Mouse (Mus musculus) regulatory T cell (primary cell): ENCODE results near the gene Cend1.

ENCODE experiments used
- in situ Hi-C: fragments of 300-600 bp; cut with MboI, MseI; formaldehyde crosslinking; loops from one replicate; pipeline ENCODE4 v1.15.1; 2025; ENCODE audit warnings: high pct_unique_total_duplicates

The Cend1 gene

DNA sequence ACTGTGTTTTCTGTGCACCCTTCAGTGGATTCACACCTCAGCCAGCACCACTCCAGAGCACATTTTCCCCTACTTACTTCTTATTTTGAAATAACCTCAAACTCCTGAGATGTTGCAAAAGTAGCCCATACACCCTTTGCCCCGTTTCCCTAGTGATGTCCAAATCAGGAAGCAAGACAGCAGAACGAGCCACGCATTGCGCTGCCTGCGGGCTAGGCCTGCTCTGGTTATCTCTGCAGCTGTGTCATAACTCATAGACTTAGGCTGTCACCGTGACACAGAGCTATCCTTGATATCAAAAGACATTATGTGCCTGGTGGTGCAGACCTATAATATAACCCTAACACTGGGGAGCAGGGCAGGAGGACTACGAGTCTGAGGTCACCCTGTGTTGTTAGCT, 35.1 kb downstream of the Cend1 start:
- in situ Hi-C loops, result no loop called here

DNA sequence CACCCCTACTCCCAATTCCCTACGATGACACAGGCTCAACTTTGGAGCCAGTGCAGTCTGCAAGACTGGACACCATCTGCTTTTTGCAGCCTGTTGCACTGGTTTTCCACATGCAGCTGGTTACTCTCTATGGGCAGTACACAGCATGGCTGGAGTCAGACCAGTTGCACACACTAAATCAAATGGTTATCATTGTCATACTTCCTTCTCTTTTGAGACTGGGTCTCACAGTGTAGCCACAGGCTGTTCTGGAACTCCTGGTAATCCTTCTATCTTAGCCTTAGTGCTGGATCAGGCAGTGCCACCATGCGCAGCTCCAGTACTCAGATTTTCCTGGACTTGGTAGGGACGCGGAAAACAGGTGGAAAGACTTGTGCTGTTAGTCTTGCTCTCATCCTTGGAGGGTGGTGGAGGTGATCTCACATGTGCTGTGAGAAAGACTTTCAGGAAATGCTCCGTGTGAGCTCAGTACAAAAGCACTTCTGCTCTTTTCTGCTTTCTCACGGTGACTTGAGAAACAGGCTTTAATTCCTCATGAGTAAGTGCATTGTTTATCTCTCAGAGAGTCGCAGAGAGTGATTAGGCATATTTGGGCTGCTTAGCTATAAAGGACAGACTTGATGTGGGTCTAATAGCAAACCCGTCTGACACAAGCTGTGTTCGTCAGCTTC, 36.6 kb downstream of the Cend1 start:
- in situ Hi-C loops, result no loop called here

DNA sequence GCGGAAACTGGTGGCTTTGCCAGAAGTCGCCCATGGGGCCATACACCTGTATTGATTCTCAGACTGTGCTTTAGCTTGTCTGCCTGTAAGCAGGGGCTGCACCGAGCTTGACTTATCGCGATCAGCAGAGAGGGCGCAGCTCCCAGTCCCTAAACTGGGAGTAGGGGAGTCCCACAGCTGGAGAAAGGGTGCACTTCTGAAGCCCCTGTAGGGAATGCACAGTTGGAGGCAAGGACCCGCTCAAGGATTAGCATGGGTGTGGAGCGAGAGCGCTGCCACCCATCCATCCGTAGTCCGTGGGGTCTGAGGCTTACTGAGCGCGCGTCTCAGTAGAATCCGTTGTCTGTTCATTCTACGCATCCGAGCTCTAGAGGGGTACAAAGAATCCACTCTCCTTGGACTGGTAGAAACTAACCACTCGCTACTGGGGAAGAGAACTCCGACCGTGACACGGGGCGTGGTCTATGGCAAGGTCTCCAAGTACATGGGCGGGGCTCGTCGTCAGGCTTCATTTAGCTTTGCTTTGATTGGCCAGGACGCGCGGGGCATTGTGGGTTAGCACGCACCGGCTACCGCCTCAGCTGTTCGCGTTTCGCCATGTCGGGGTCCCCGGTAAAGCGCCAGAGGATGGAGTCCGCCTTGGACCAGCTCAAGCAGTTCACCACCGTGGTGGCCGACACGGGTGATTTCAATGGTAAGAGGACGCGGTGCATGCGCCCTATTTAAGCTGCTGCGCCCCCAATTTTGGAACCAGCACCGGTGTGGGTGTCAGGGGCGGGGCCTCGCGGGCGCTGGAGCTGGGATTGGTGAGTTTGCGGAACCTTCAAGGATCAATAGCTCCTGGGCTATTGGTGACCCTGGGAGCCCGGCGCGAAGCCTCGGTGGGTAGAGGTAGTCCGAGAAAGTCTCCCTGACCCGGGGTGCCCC, 37.4 kb downstream of the Cend1 start, which contains the start of gene Taldo1:
TSS of gene Taldo1 (plus strand) at position 575 of the 927 bp plus-strand sequence.
- in situ Hi-C loops, result no loop called here

DNA sequence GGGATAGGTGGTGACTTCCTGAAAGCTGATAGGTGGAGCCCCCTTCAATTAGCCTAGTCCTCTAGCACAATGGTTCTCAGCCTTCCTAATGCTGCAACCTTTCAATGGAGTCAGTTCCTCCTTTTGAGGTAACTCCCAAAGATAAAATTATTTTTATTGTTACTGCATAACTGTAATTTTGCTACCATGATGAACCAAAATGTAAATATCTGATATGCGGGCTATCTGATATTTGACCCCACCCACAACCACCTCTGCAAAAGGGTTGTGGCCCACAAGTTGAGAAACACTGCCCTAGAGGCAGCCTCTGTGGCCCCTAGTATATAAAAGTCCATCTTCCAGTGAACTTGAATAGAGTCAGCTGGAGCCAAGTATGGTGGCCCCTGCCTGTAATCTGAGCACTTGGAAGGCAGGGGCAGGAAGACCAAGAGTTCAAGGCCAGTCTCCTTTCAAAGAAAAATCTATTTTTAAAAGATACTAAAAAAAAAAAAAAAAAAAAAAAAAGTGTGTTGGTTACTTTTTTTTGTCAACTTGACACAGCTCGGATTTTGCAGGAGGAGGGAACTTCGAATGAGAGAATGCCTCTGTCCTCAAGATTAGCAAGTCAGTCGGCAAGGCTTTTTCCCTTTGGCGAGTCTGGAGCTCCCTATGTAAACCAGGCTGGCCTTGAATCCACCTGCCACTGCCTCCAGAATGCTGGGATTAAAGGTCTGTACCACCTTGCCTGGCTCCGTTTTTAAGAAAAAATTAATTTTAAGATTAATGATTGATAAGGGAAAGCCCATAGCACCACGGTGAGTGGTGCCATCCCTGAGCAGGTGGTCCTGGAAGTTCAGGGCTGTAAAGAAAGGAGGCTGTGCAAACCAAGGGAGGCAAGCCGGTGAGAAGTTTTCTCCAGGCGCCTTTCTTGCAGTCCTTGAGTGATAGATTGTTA, 38.7 kb downstream of the Cend1 start:
- in situ Hi-C loops, result no loop called here

DNA sequence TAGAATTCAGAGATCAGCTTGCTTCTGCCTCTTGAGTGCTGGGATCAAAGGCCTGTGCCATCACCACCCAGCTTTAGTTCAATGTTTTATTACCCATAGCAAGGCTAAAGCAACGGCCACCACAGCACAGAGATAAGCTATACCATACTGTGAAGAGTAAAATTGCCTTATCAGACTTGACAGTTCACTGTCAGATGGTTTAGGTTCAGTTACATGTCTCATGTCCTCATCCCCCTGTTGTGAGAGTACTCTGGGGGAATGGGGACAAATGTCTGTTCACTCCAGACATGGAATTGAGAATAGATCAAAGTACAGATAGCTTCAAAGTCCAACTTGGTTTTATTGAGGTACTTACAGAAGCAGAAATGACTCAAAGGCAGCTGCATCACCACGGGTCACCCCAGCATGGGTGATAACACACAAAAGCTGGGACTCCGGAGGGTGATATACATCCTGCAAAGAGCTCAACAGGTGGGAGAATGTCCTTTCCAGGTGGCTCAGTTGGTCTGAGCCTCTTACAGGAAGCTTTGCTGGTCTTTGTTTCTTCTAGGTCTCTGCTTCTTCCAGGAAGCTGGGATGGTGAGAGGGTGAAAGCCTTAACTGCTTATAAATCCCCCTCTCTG, 40.7 kb downstream of the Cend1 start:
- in situ Hi-C loops, result loop anchor here (5.0 kb wide), 1 partner anchor 51 kb away; the partner anchor contains the start of gene Eps8l2

DNA sequence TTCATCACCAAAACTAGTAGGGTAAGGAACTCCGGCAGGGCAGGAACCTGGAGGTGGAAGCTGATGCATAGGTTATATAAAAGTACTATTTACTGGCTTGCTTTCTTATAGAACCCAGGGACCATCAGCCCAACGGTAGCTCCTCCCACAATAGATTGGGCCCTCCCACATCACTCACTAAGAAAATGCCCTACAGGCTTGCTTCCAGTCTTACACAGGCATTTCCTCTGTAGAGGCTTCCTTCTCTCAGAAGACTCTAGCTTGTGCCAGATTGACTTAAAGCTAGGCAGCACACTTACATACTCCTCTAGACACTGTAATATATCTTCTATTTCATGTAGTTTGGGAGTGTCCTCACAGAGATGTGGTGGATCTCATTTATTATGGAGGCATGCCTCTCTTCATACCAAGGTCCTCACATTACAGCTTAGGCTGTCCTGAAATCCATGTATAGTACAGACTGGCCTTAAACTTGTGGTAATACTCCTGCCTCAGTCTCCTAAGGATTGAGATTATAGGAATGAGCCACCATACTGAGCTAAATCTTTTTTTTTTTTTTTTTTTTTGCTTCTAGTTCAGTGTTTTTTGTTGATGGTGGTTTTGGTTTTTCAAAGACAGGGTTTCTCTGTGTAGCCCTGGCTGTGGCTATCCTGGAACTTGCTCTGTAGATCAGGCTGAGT, 41.3 kb downstream of the Cend1 start:
- in situ Hi-C loops, result loop anchor here (5.0 kb wide), 1 partner anchor 51 kb away; the partner anchor contains the start of gene Eps8l2

DNA sequence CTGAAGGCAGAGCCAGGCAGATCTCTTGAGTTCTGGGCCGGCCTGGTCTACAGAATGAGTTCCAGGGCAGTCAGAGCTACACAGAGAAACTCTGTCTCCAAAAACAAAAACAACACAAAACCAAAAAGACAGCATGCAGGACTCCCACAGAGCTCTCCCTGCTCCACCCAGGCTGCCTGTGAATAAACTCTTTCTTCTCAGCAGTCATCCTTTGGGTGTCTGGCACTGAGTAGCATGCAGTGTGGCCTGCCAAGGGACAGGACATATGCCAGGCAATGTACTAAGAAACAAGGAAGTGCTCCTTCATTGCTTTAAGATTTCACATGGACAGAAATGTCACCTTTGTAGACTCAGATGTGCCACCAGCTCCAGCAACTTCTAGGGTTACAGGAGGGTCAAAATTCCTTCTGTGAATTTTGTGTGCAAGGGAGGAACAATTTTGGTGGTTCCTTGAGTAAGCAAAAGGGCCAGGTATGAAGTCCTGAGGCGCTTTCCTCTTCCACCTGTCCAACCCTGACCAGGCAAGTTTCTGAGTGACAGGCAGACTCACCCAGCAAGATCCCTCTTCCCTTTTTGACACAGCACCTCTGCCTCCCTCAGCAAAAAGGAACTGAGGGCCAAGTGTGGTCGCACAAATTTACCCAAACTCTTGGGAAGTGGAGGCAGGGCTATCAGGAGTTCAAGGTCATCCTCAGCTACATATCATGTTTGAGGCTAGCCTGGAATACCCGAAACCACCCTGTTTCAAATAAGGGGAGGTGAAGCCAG, 48.0 kb downstream of the Cend1 start:
- in situ Hi-C loops, result no loop called here

DNA sequence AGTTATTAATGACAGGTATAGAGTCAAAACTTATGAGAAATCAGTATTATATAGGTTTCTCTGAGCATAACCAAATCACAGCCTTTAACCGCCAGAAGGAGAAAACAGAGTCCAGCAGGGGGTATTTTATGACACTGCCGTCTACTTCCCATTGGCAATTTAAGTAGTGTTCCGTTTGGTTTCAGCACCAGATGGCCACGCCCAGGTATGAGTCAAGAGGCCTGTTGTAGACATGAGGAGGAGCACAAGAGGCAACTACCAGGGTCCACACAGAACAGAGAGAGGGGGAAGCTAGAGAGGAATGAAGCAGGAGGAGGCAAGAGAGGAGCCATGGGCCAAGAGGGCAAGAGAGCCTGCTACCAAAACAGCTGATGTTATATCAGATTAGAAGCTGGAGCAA, 49.7 kb downstream of the Cend1 start:
- in situ Hi-C loops, result no loop called here
